Comparison of ENCODE assay signal across 8 mouse cellular contexts in genomic region chr6:48745959-48746889, GRCm38 (mm10). TPM values are rescaled to one million over a fixed set of nuclear protein-coding genes. Genes with fewer than 3 reads are reported as not detected.
DNase-seq lines count a peak whose midpoint lies in the region; ATAC-seq lines count a peak whose summit lies in the region.

Gene Gimap5 (plus strand): TSS chr6:48746197.

- peaks cover 21% of the 10 kb centered on the region for H3K27me3 ChIP-seq in forebrain, embryonic 11.5 days (ENCODE audit: control insufficient read depth, insufficient read depth, low read length)
- peaks cover 19% of the 10 kb centered on the region for H3K27me3 ChIP-seq in forebrain, embryonic 16.5 days (replicated peaks; ENCODE audit: control insufficient read depth, insufficient read depth, low read length)
- H3K27me3 ChIP-seq in embryonic facial prominence, embryonic 15.5 days = peaks cover 27% of the 10 kb centered on the region
- peaks cover 32% of the 10 kb centered on the region for H3K27me3 ChIP-seq in hindbrain, embryonic 12.5 days
- peaks cover 41% of the 10 kb centered on the region for H3K27me3 ChIP-seq in neural tube, embryonic 13.5 days

- no peak within 1 kb of the TSS for H3K4me3 ChIP-seq in forebrain, embryonic 11.5 days (ENCODE audit: low read depth, low read length)
- H3K4me3 ChIP-seq in forebrain, embryonic 16.5 days (replicated peaks; ENCODE audit: low read length) = no peak within 1 kb of the TSS
- H3K4me3 ChIP-seq in embryonic facial prominence, embryonic 15.5 days (replicated peaks) = no peak within 1 kb of the TSS
- H3K4me3 ChIP-seq in hindbrain, embryonic 12.5 days = no peak within 1 kb of the TSS
- H3K4me3 ChIP-seq in neural tube, embryonic 13.5 days = no peak within 1 kb of the TSS

- no peak within 1 kb of the TSS for H3K27ac ChIP-seq in forebrain, embryonic 11.5 days (ENCODE audit: low read depth, low read length)
- H3K27ac ChIP-seq in forebrain, embryonic 16.5 days (ENCODE audit: low read length) = no peak within 1 kb of the TSS
- H3K27ac ChIP-seq in embryonic facial prominence, embryonic 15.5 days (replicated peaks) = peak within 1 kb of the TSS; percentile 31; the same call in 1 of the 2 replicates
- H3K27ac ChIP-seq in hindbrain, embryonic 12.5 days = no peak within 1 kb of the TSS
- peak within 1 kb of the TSS; percentile 42; the same call in 1 of the 2 replicates for H3K27ac ChIP-seq in neural tube, embryonic 13.5 days (replicated peaks)

- H3K9ac ChIP-seq in forebrain, embryonic 11.5 days (ENCODE audit: low read length) = no peak within 1 kb of the TSS
- no peak within 1 kb of the TSS for H3K9ac ChIP-seq in forebrain, embryonic 16.5 days (replicated peaks; ENCODE audit: low read depth, low read length)
- no peak within 1 kb of the TSS for H3K9ac ChIP-seq in embryonic facial prominence, embryonic 15.5 days
- no peak within 1 kb of the TSS for H3K9ac ChIP-seq in hindbrain, embryonic 12.5 days
- no peak within 1 kb of the TSS for H3K9ac ChIP-seq in neural tube, embryonic 13.5 days

- DNase-seq in forebrain, embryonic 11.5 days (ENCODE audit: low spot score) = peak; percentile 57
- DNase-seq in ZHBTc4 (ENCODE audit: low read depth, low spot score) (peak; percentile 68), liver (peak; percentile 17)

- WGBS in forebrain, embryonic 11.5 days = 45% methylated on average over 16 of the region's 16 CpGs
- 45% methylated on average over 16 of the region's 16 CpGs for WGBS in forebrain, embryonic 16.5 days
- 34% methylated on average over 16 of the region's 16 CpGs for WGBS in embryonic facial prominence, embryonic 15.5 days
- 41% methylated on average over 16 of the region's 16 CpGs for WGBS in hindbrain, embryonic 12.5 days
- WGBS in neural tube, embryonic 13.5 days = 52% methylated on average over 16 of the region's 16 CpGs

- no peaks in the 10 kb centered on the region for H3K4me1 ChIP-seq in forebrain, embryonic 11.5 days (replicated peaks; ENCODE audit: control insufficient read depth, insufficient read depth, low read length)
- H3K4me1 ChIP-seq in forebrain, embryonic 16.5 days (replicated peaks; ENCODE audit: control insufficient read depth, insufficient read depth, low read length) = 0 out of 2 replicates have a peak, but pooled peaks cover 4% of the 10 kb centered on the region
- peaks cover 11% of the 10 kb centered on the region for H3K4me1 ChIP-seq in embryonic facial prominence, embryonic 15.5 days
- peaks cover 13% of the 10 kb centered on the region for H3K4me1 ChIP-seq in hindbrain, embryonic 12.5 days
- H3K4me1 ChIP-seq in neural tube, embryonic 13.5 days (replicated peaks) = peaks cover 15% of the 10 kb centered on the region

- no peak for ATAC-seq in forebrain, embryonic 11.5 days (replicated peaks; ENCODE audit: low FRiP score)
- ATAC-seq in forebrain, embryonic 16.5 days = no peak
- ATAC-seq in embryonic facial prominence, embryonic 15.5 days (ENCODE audit: insufficient number of reproducible peaks, low FRiP score, low TSS enrichment, low read depth) = no peak
- ATAC-seq in hindbrain, embryonic 12.5 days (ENCODE audit: low FRiP score) = no peak
- ATAC-seq in neural tube, embryonic 13.5 days (ENCODE audit: low read depth) = no peak
- ATAC-seq in erythroblast, adult 5-6 weeks (replicated peaks; ENCODE audit: low FRiP score, poor library complexity, severe bottlenecking) = no peak

- no peak within 1 kb of the TSS for H3K4me2 ChIP-seq in forebrain, embryonic 11.5 days (ENCODE audit: low read depth, low read length, severe bottlenecking)
- H3K4me2 ChIP-seq in forebrain, embryonic 16.5 days (ENCODE audit: low read length) = no peak within 1 kb of the TSS
- H3K4me2 ChIP-seq in embryonic facial prominence, embryonic 15.5 days (replicated peaks) = no peak within 1 kb of the TSS
- H3K4me2 ChIP-seq in hindbrain, embryonic 12.5 days (replicated peaks) = peak within 1 kb of the TSS; percentile 24
- H3K4me2 ChIP-seq in neural tube, embryonic 13.5 days = peak within 1 kb of the TSS; percentile 22; the same call in 1 of the 2 replicates

- H3K9me3 ChIP-seq in forebrain, embryonic 11.5 days (ENCODE audit: control insufficient read depth, low read length) = no peaks in the 10 kb centered on the region
- H3K9me3 ChIP-seq in forebrain, embryonic 16.5 days (ENCODE audit: control insufficient read depth, low read length) = no peaks in the 10 kb centered on the region
- no peaks in the 10 kb centered on the region for H3K9me3 ChIP-seq in embryonic facial prominence, embryonic 15.5 days (replicated peaks)
- H3K9me3 ChIP-seq in hindbrain, embryonic 12.5 days (replicated peaks) = no peaks in the 10 kb centered on the region
- no peaks in the 10 kb centered on the region for H3K9me3 ChIP-seq in neural tube, embryonic 13.5 days

- H3K36me3 ChIP-seq in forebrain, embryonic 11.5 days (ENCODE audit: control insufficient read depth, insufficient read depth, low read length) = no peaks in the 10 kb centered on the region
- no peaks in the 10 kb centered on the region for H3K36me3 ChIP-seq in forebrain, embryonic 16.5 days (ENCODE audit: control insufficient read depth, insufficient read depth)
- H3K36me3 ChIP-seq in embryonic facial prominence, embryonic 15.5 days = no peaks in the 10 kb centered on the region
- H3K36me3 ChIP-seq in hindbrain, embryonic 12.5 days = no peaks in the 10 kb centered on the region
- H3K36me3 ChIP-seq in neural tube, embryonic 13.5 days = no peaks in the 10 kb centered on the region

RNA-seq across cellular contexts. Expression of gene Gimap5, which starts in this region (rescaled TPM):
- polyA plus RNA-seq in forebrain, embryonic 11.5 days (2014; fragmentation: Nextera tagmentation; extraction: Ambion mirVana) = 0.71 and 1.5 TPM in 2 replicates
- 0.77 and 1.4 TPM in 2 replicates for polyA plus RNA-seq in forebrain, embryonic 16.5 days (2015; fragmentation: Nextera tagmentation; extraction: Ambion mirVana)
- polyA plus RNA-seq in embryonic facial prominence, embryonic 15.5 days (2015; fragmentation: Nextera tagmentation; extraction: Ambion mirVana) = 4.6 and 7.2 TPM in 2 replicates
- 0.97 and 1.6 TPM in 2 replicates for polyA plus RNA-seq in hindbrain, embryonic 12.5 days (2016; fragmentation: Nextera tagmentation; extraction: Ambion mirVana)
- 2.0 TPM in 2 replicates for polyA plus RNA-seq in neural tube, embryonic 13.5 days (2015; fragmentation: Nextera tagmentation; extraction: Ambion mirVana)
- total RNA-seq in erythroblast, adult 5-6 weeks (2015; ENCODE audit: low replicate concordance) = 4.4 TPM in 1 of 2 replicates, not detected in the other
- 2.6 and 6.8 TPM in 2 replicates for total RNA-seq in erythroblast, adult 5-6 weeks (2017; ENCODE audit: low replicate concordance)

Comparison
In these comparisons a context has a peak if more than half of its experiments do, and no peak if none do; other contexts are left out.
1. DNase-seq: peak in every context shown above with its lines; median percentile 68 in ZHBTc4; 57 in forebrain, embryonic 11.5 days; 17 in liver.
2. H3K27ac ChIP-seq: peak in embryonic facial prominence, embryonic 15.5 days (single experiment) and neural tube, embryonic 13.5 days (single experiment); none in forebrain, embryonic 11.5 days (single experiment), forebrain, embryonic 16.5 days (single experiment) and hindbrain, embryonic 12.5 days (single experiment).
3. H3K4me2 ChIP-seq: peak in hindbrain, embryonic 12.5 days (single experiment) and neural tube, embryonic 13.5 days (single experiment); none in forebrain, embryonic 11.5 days (single experiment), forebrain, embryonic 16.5 days (single experiment) and embryonic facial prominence, embryonic 15.5 days (single experiment).